Mouse (Mus musculus): ENCODE measurements at regions not wholly inside any gene's neighbourhood (a gene's known extent, or its start where the extent isn't known, plus 50 kb on each side); places are given as distances from the start of the nearest gene placed in this dataset.

DNA sequence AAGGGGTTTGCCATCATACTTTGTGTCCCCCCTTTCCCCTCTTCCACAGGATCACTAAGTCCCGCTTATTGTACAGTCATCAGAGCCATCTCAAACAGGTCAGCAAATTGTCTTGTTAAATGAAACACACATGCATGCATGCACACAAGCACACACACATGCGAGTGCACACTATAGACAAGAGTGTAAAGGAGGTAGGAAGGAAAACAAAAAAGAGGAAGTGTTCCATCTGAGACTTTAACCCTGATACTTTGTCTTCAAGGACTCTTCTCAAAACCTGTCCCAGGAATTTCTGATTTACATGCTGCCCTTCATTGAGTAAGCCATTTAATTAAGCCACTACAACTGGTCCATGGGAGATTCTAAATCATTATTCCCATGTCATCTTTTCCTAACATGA, 75.0 kb upstream of the Nrp1 start:
- no peak for DNase-seq (ENCODE audit: low spot score in 2 of 2)

DNA sequence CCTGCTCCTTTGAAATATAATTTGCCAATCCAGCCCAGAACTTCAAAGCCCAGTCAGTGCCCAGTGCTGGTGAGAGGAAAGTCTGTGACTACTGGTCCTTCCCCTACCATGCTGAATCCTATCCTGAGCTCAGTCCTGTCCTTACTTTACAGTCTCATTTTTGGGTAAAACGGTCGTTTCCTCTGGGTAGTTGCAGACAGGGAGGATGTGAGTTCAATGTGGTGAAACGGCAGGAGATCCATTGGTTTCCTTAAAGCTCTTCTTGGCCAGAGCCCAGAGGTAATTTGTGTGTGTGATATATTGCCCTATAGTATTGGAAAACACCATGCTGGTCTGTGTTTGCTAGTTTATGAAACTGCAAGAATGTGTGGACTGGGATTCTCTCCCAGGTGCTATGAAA, 73.6 kb upstream of the Nrp1 start:
- no peak for DNase-seq (ENCODE audit: low spot score in 2 of 2)

DNA sequence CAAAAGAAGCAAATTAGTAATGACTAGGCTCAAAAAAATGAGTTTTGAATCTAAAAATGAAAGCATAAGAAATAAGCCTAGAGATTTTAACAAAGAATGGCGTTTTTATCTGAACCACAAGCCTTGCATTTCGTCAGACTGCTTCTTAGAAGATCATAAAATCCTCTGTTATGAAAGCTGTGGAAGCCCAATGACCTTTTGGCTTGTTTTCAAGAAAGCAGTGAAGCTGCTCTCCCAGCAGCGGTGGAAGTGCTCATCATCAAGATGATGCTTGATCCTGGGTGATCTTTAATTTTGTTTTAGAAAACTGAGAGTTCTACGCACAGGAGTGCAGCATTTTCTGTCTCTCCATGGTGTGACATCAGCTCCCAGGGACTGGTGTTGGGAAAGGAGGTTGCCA, 68.3 kb upstream of the Nrp1 start:
- DNase-seq (ENCODE audit: low spot score in 2 of 2): no peak

DNA sequence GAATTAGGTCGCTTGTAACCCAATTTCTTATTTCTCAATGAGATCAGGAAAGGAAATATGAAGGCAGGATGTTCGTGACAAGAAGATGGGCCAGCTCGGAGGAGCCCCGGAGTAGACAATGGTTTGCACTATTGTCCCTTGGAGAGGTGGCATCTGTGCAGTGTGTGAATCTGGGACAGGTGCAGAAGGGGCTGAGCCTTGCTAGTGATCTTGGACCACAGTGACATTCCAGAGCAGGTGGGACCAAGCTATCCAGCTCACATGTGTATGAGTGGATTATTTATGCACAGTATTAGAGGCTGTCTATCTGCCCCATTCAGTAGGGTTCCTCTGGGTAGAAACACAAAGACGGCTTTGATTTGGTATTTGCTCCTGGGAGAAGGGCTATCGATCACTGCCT, 66.0 kb upstream of the Nrp1 start:
- no peak for DNase-seq (ENCODE audit: low spot score in 2 of 2)

DNA sequence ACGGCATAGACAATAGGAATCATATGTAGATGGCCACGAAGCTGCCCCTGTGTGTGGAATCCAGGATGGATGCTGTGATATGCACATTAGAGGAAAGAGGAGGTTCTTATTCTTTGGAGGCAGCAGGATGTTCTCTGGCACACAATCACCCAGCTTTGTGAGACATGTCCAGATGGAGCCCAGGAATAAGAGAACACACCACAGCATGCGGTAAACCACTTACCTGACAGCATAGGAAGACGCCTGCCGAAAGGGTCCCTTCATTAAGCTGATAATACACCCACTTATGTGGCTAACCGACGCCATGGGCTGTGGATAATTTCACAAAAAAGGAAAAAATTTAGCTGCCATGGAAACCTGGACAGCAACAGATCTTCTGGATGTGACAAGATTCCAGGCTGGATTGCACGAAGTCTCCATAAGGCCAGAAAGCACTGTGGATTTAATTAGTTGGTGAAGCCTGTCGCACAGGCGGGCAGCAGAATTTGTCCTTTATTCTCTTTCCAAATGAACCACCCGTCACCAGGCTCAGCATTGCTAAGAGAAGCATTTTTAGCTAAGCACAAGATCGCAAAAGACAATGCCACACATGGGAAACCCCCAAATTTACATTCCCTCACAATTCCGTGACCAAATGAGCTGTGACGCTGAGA, 61.5 kb upstream of the Nrp1 start:
- peak; percentile 69 to 72 for DNase-seq (ENCODE audit: low spot score in 2 of 2)

DNA sequence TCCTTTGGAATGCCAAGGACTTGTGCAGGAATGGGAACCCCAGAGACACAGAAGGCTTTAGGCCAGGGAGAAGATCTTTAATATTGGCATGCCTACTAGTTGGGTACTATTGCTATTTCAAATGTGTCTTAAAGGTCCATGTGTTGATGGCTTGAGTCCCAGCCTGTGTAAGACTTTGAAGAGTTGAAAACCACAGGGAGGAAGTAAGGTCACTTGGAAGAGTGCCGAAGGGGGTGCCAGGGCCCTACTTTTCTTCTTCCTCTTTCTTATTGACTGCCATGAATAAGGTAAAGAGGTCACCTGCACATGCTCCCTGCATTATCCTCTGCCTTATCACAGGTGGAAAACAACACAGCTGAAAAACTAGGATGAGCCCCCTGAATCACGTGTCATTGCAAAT, 56.1 kb upstream of the Nrp1 start:
- DNase-seq (ENCODE audit: low spot score in 2 of 2): no peak

Small RNA genes in the stretch of these regions (microRNA-seq; reads per million reads assigned to microRNA genes)
- gene Mir21c: 0 reads per million in 2 experiments
